Mouse (Mus musculus): ENCODE results near the gene Asb2.

Gene Asb2

GRCm38 (mm10) chr12:103361539-103362307 lies 5.9 kb upstream of the Asb2 start:
- DNase-seq (ENCODE audit: low spot score): no peak

GRCm38 (mm10) chr12:103360812-103361211 lies 5.0 kb upstream of the Asb2 start:
- DNase-seq (ENCODE audit: low spot score): no peak

- no peak for DNase-seq (ENCODE audit: low spot score)
Observed at GRCm38 (mm10) chr12:103358951-103359801, 3.4 kb upstream of the Asb2 start.

GRCm38 (mm10) chr12:103358216-103358615 lies 2.4 kb upstream of the Asb2 start:
- no peak for DNase-seq (ENCODE audit: low spot score)

- DNase-seq (ENCODE audit: low spot score): no peak
Observed at GRCm38 (mm10) chr12:103356415-103356748, 581 bp upstream of the Asb2 start.

GRCm38 (mm10) chr12:103353538-103353937 lies 2.3 kb downstream of the Asb2 start:
- no peak for DNase-seq (ENCODE audit: low spot score)

GRCm38 (mm10) chr12:103352735-103353134 lies 3.1 kb downstream of the Asb2 start:
- DNase-seq (ENCODE audit: low spot score): no peak

- peak; percentile 67 for DNase-seq (ENCODE audit: low spot score)
Observed at GRCm38 (mm10) chr12:103348506-103348905, 7.3 kb downstream of the Asb2 start.

GRCm38 (mm10) chr12:103347406-103347805 lies 8.4 kb downstream of the Asb2 start:
- no peak for DNase-seq (ENCODE audit: low spot score)

- no peak for DNase-seq (ENCODE audit: low spot score)
Observed at GRCm38 (mm10) chr12:103346945-103347344, 8.9 kb downstream of the Asb2 start.

- no peak for DNase-seq (ENCODE audit: low spot score)
Observed at GRCm38 (mm10) chr12:103344934-103345333, 10.9 kb downstream of the Asb2 start.

GRCm38 (mm10) chr12:103343456-103343855 lies 12.3 kb downstream of the Asb2 start:
- no peak for DNase-seq (ENCODE audit: low spot score)

- no peak for DNase-seq (ENCODE audit: low spot score)
Observed at GRCm38 (mm10) chr12:103341212-103341611, 14.6 kb downstream of the Asb2 start.

GRCm38 (mm10) chr12:103338162-103338798 lies 17.5 kb downstream of the Asb2 start:
- DNase-seq (ENCODE audit: low spot score): no peak

GRCm38 (mm10) chr12:103336766-103337165 lies 19.0 kb downstream of the Asb2 start:
- no peak for DNase-seq (ENCODE audit: low spot score)

GRCm38 (mm10) chr12:103333426-103333825 lies 22.4 kb downstream of the Asb2 start:
- DNase-seq (ENCODE audit: low spot score): no peak

- DNase-seq (ENCODE audit: low spot score): no peak
Observed at GRCm38 (mm10) chr12:103332879-103333278, 22.9 kb downstream of the Asb2 start.

- DNase-seq (ENCODE audit: low spot score): no peak
Observed at GRCm38 (mm10) chr12:103331491-103331890, 24.3 kb downstream of the Asb2 start.

GRCm38 (mm10) chr12:103328448-103329191 lies 27.2 kb downstream of the Asb2 start:
- DNase-seq (ENCODE audit: low spot score): no peak

GRCm38 (mm10) chr12:103327107-103327506 lies 28.7 kb downstream of the Asb2 start:
- no peak for DNase-seq (ENCODE audit: low spot score)

GRCm38 (mm10) chr12:103326569-103326968 lies 29.2 kb downstream of the Asb2 start:
- DNase-seq (ENCODE audit: low spot score): no peak
